Mouse (Mus musculus) C2C12 (cell line): ENCODE results near the gene Il9r.

Experiments used
- CEBPB ChIP-seq: IDR thresholded peaks from one replicate; pipeline ENCODE4 v1.6.1; 2011; ENCODE audit warnings: low read depth, mild to moderate bottlenecking, control low read depth, moderate library complexity
- CTCF ChIP-seq: IDR thresholded peaks from one replicate; pipeline ENCODE4 v1.5.1; 2011; ENCODE audit not compliant: control insufficient read depth, insufficient read depth, insufficient read length
- FOSL1 ChIP-seq: IDR thresholded peaks from one replicate; pipeline ENCODE4 v1.8.0; 2011; ENCODE audit warnings: mild to moderate bottlenecking, low read length; ENCODE audit not compliant: poor library complexity, insufficient read depth, severe bottlenecking
- MAX ChIP-seq: IDR thresholded peaks from one replicate; pipeline ENCODE4 v1.6.1; 2011; ENCODE audit warnings: mild to moderate bottlenecking, control low read depth
- MYOD1 ChIP-seq: IDR thresholded peaks from one replicate; pipeline ENCODE4 v1.6.1; 2011; ENCODE audit warnings: low read depth; ENCODE audit not compliant: control insufficient read depth, insufficient read length
- MYOG ChIP-seq: IDR thresholded peaks from one replicate; pipeline ENCODE4 v1.6.1; 2011; ENCODE audit not compliant: control insufficient read depth, insufficient read length; ENCODE audit errors: extremely low read depth
- USF1 ChIP-seq: IDR thresholded peaks from one replicate; pipeline ENCODE4 v1.6.1; 2011; ENCODE audit warnings: low read depth, mild to moderate bottlenecking, control low read depth, moderate library complexity

DNA sequence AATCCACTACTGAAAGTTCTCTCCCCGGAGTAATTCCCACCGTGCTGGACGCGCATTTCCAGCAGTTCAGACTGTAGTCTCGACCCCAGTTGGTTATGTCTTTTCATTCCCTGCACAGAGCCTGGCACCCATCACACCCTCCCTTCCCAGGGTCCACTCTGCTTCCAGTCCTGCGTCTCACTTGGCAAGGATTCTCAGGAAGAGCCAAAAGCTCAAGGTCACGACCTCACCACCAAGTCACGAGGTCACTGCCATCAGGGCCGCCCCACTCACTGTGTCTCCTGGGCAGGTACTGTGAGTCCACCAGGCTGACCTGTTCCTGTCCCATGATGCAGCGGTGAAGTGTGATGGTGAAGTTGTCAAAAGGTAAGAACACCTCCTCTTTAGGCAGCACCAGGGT lies 6.0 kb downstream of the Il9r start:
- TF ChIP-seq MYOG = no peak
- no peak for TF ChIP-seq CTCF
- TF ChIP-seq USF1 = no peak
- TF ChIP-seq CEBPB = no peak
- no peak for TF ChIP-seq FOSL1
- no peak for TF ChIP-seq MYOD1
- no peak for TF ChIP-seq MAX
